Comparison of ENCODE assay signal across 24 mouse cellular contexts in genomic region chr9:71517487-71517886, GRCm38 (mm10). TPM values are rescaled to one million over a fixed set of nuclear protein-coding genes. Genes with fewer than 3 reads are reported as not detected.
DNase-seq lines count a peak whose midpoint lies in the region; ATAC-seq and TF ChIP-seq lines count a peak whose summit lies in the region.
"Had no signal": no experiment of that assay in that cellular context is flagged by ENCODE, and none has a peak within 500 bp of the region (broad histone marks: within the 10 kb centered on the region; RNA-seq: fewer than 3 reads in every experiment).

No protein-coding gene starts in this region.

- H3K27ac ChIP-seq in heart, adult 2 months: peak overlapping the region; percentile 15; the same call in 1 of the 2 replicates
- no peak overlapping the region for H3K27ac ChIP-seq in heart, embryonic 11.5 days (ENCODE audit: low read depth, low read length)
- no peak overlapping the region for H3K27ac ChIP-seq in MEL (ENCODE audit: control insufficient read depth, low read depth, low read length)
- H3K27ac ChIP-seq in midbrain, embryonic 11.5 days (ENCODE audit: low read depth, low read length): no peak overlapping the region

- TF ChIP-seq RAD21 in MEL (IDR thresholded peaks at IDR 0.05; ENCODE audit: low read depth, low read length): no peak

- H3K27me3 ChIP-seq in heart, adult 2 months (ENCODE audit: control insufficient read depth, insufficient read depth, low read length): no peaks in the 10 kb centered on the region
- no peaks in the 10 kb centered on the region for H3K27me3 ChIP-seq in heart, embryonic 11.5 days (ENCODE audit: control insufficient read depth, insufficient read depth, low read length)
- peaks cover 3 to 4% of the 10 kb centered on the region in 2 experiments; a peak in 3 of 4 replicates for H3K27me3 ChIP-seq in MEL (ENCODE audit: control insufficient read depth in 1 of 2, insufficient read depth in 2 of 2, low read length in 2 of 2)
- no peaks in the 10 kb centered on the region for H3K27me3 ChIP-seq in midbrain, embryonic 11.5 days (ENCODE audit: control insufficient read depth, insufficient read depth, low read length)
- H3K27me3 ChIP-seq: CH12.LX, Patski had no signal

- no peak for ATAC-seq in heart, embryonic 11.5 days (replicated peaks; ENCODE audit: insufficient number of reproducible peaks, low FRiP score, low TSS enrichment)
- ATAC-seq in common myeloid progenitor, adult 5-6 weeks (replicated peaks; ENCODE audit: low read depth, poor library complexity, severe bottlenecking): 0 out of 2 replicates have a peak, but pooled peaks have one; percentile 25
- ATAC-seq in midbrain, embryonic 11.5 days (ENCODE audit: low FRiP score): no peak
- ATAC-seq: activated CD4-positive, CD25-positive, alpha-beta regulatory T cell, adult 4 months; CD4-positive, CD25-positive, alpha-beta regulatory T cell, adult 4 months; Patski had no signal

- no peak overlapping the region for H3K9ac ChIP-seq in heart, adult 2 months (ENCODE audit: low read depth, low read length)
- H3K9ac ChIP-seq in heart, embryonic 11.5 days (ENCODE audit: low read depth, low read length): no peak overlapping the region
- H3K9ac ChIP-seq in MEL (ENCODE audit: control insufficient read depth, low read depth, low read length, poor library complexity, severe bottlenecking): no peak overlapping the region
- no peak overlapping the region for H3K9ac ChIP-seq in midbrain, embryonic 11.5 days (ENCODE audit: low read length)

- H3K4me1 ChIP-seq in heart, adult 2 months (ENCODE audit: control insufficient read depth, insufficient read depth, low read length): no peaks in the 10 kb centered on the region
- H3K4me1 ChIP-seq in heart, embryonic 11.5 days (ENCODE audit: control insufficient read depth, insufficient read depth, low read length): no peaks in the 10 kb centered on the region
- H3K4me1 ChIP-seq in MEL (ENCODE audit: control insufficient read depth in 1 of 2, insufficient read depth in 2 of 2, low read length in 2 of 2): no peaks in the 10 kb centered on the region
- H3K4me1 ChIP-seq in midbrain, embryonic 11.5 days (ENCODE audit: control insufficient read depth, insufficient read depth, low read length): no peaks in the 10 kb centered on the region

- H3K4me3 ChIP-seq in heart, adult 2 months: no peak overlapping the region
- no peak overlapping the region for H3K4me3 ChIP-seq in heart, embryonic 11.5 days (ENCODE audit: low read depth, low read length)
- H3K4me3 ChIP-seq in MEL (ENCODE audit: control insufficient read depth in 1 of 2, insufficient read depth in 1 of 2, low read depth in 2 of 2, low read length in 2 of 2): no peak overlapping the region
- H3K4me3 ChIP-seq in midbrain, embryonic 11.5 days (ENCODE audit: low read depth, low read length): no peak overlapping the region

- TF ChIP-seq EP300 in heart, adult 2 months (IDR thresholded peaks at IDR 0.05; ENCODE audit: insufficient read depth, low read depth, low read length): no peak
- TF ChIP-seq EP300 in MEL (IDR thresholded peaks at IDR 0.05; ENCODE audit: low read depth in 1 of 2, low read length in 2 of 2): peak; percentile 44 to 66; a peak in 2 of 4 replicates

- peaks cover 5% of the 10 kb centered on the region; the same call in 1 of the 2 replicates for H3K36me3 ChIP-seq in heart, adult 2 months (ENCODE audit: control insufficient read depth, insufficient read depth, low read length)
- no peaks in the 10 kb centered on the region for H3K36me3 ChIP-seq in heart, embryonic 11.5 days (ENCODE audit: control insufficient read depth, insufficient read depth, low read length)
- H3K36me3 ChIP-seq in MEL (ENCODE audit: control insufficient read depth in 1 of 2, insufficient read depth in 2 of 2, low read length in 2 of 2): peaks cover 0 to 2% of the 10 kb centered on the region in 2 experiments; a peak in 1 of 4 replicates
- H3K36me3 ChIP-seq in midbrain, embryonic 11.5 days (ENCODE audit: control insufficient read depth, insufficient read depth, low read length): no peaks in the 10 kb centered on the region
- H3K36me3 ChIP-seq: G1E had no signal

- no peak for TF ChIP-seq POLR2A in heart, adult 2 months (IDR thresholded peaks at IDR 0.05; ENCODE audit: insufficient read depth, low read depth, low read length)
- TF ChIP-seq POLR2A in MEL (IDR thresholded peaks at IDR 0.05; ENCODE audit: control insufficient read depth in 1 of 2, insufficient read depth in 1 of 2, low read depth in 1 of 2, low read length in 2 of 2, poor library complexity in 1 of 2): no peak

- no peak for TF ChIP-seq CTCF in heart, adult 2 months (IDR thresholded peaks at IDR 0.05)
- no peak for TF ChIP-seq CTCF in MEL (IDR thresholded peaks at IDR 0.05 in 2 of 3, conservative IDR thresholded peaks at IDR 0.05 in 1 of 3; ENCODE audit: control insufficient read depth in 1 of 3, insufficient read depth in 1 of 3, low read depth in 2 of 3, low read length in 3 of 3, poor library complexity in 1 of 3, severe bottlenecking in 1 of 3)

- no peak overlapping the region for H3K4me2 ChIP-seq in heart, embryonic 11.5 days
- no peak overlapping the region for H3K4me2 ChIP-seq in midbrain, embryonic 11.5 days

- H3K79me2 ChIP-seq in heart, adult 2 months (replicated peaks; ENCODE audit: control insufficient read depth, insufficient read depth, low read length): peaks cover 1% of the 10 kb centered on the region; the same call in 1 of the 2 replicates
- no peaks in the 10 kb centered on the region for H3K79me2 ChIP-seq in MEL (ENCODE audit: control insufficient read depth, insufficient read depth, low read length, poor library complexity)

- H3K9me3 ChIP-seq in heart, embryonic 11.5 days (replicated peaks; ENCODE audit: control insufficient read depth, low read length): no peaks in the 10 kb centered on the region
- no peaks in the 10 kb centered on the region for H3K9me3 ChIP-seq in MEL (replicated peaks; ENCODE audit: insufficient read depth, low read length)
- H3K9me3 ChIP-seq in midbrain, embryonic 11.5 days (ENCODE audit: control insufficient read depth, low read length): no peaks in the 10 kb centered on the region
- H3K9me3 ChIP-seq: G1E had no signal

- DNase-seq in heart, adult 2 months: no peak
- DNase-seq in MEL (ENCODE audit: low read depth, low spot score): peak; percentile 40
- DNase-seq in MEL-GATA-1-ER (ENCODE audit: extremely low read depth, low read depth): peak; percentile 52
- no peak for DNase-seq in embryo, embryonic 10 days (ENCODE audit: low spot score)
- DNase-seq in midbrain, embryonic 11.5 days (ENCODE audit: low spot score, missing footprints): no peak
- no peak for DNase-seq in embryo, embryonic 11 days
- DNase-seq: adrenal gland, adult 2 months; adrenal gland, adult 8-10 months; adrenal gland, postnatal 10 days; adrenal gland, postnatal 14 days; adrenal gland, postnatal 25 days; adrenal gland, postnatal 36 days; B cell, adult 2 months; cerebellum, adult 11 months; cerebellum, adult 11-12 months; cerebellum, adult 18-20 months; cerebellum, adult 2 months had no signal

- WGBS in heart, adult 2 months: 65% methylated on average over 4 of the region's 4 CpGs
- WGBS in heart, embryonic 11.5 days (ENCODE audit: insufficient replicate concordance): 44% methylated on average over 4 of the region's 4 CpGs
- WGBS in midbrain, embryonic 11.5 days: 95% methylated on average over 4 of the region's 4 CpGs

- intact Hi-C loops in heart, adult 2 months (cut with DNase I): no loop called here

TF ChIP-seq in MEL, 35 proteins besides CTCF, POLR2A, EP300 and RAD21:
- TF ChIP-seq TCF12 (IDR thresholded peaks at IDR 0.05; ENCODE audit: low read depth, low read length) (peak; percentile 64), MEF2A (IDR thresholded peaks at IDR 0.05; ENCODE audit: extremely low read depth, insufficient replicate concordance, low read depth, low read length, poor library complexity, severe bottlenecking) (peak; percentile 22; the same call in 1 of the 2 replicates), MAX (IDR thresholded peaks at IDR 0.05; ENCODE audit: low read length) (no peak), GATA1 (IDR thresholded peaks at IDR 0.05; ENCODE audit: low read depth, low read length) (peak; percentile 45; the same call in 1 of the 2 replicates), SIN3A (IDR thresholded peaks at IDR 0.05; ENCODE audit: low read length) (no peak), POLR2AphosphoS2 (IDR thresholded peaks at IDR 0.05; ENCODE audit: low read length) (no peak)

RNA-seq across cellular contexts. Expression of gene Polr2m, which starts 31.8 kb away (rescaled TPM):
- total RNA-seq in heart, adult 2 months (2021): 100 to 1,000 TPM; 320 to 321 TPM
- 188 and 224 TPM in 2 replicates for polyA plus RNA-seq in heart, adult 2 months (2012; rRNA removed)
- 301 and 350 TPM in 2 replicates for polyA plus RNA-seq in heart, embryonic 11.5 days (2014; fragmentation: Nextera tagmentation; extraction: Ambion mirVana)
- 146 and 155 TPM in 2 replicates for total RNA-seq in MEL (2012; rRNA removed)
- 100 to 1,000 TPM; 217 to 624 TPM for polyA plus RNA-seq in MEL (2012; ENCODE audit: insufficient read depth in 1 of 2, insufficient read length in 2 of 2, low read depth in 1 of 2, low replicate concordance in 2 of 2, missing spikeins in 1 of 2)
- 176 and 208 TPM in 2 replicates for total RNA-seq in common myeloid progenitor, adult 5-6 weeks (2017)
- polyA plus RNA-seq in midbrain, embryonic 11.5 days (2014; fragmentation: Nextera tagmentation; extraction: Ambion mirVana): 455 and 475 TPM in 2 replicates

Comparison
In these comparisons a context has a peak if more than half of its experiments do, and no peak if none do; other contexts are left out.
1. DNase-seq: peak in MEL (single experiment) and MEL-GATA-1-ER (single experiment); none in heart, adult 2 months (0 of 2), embryo, embryonic 10 days (single experiment), midbrain, embryonic 11.5 days (single experiment) and embryo, embryonic 11 days (single experiment).